Mouse (Mus musculus) lung, postnatal 0 days (tissue): ENCODE data around the gene Ddx5. TPM values are rescaled to one million over a fixed set of nuclear protein-coding genes. Genes with fewer than 3 reads are reported as not detected.
A peak's percentile ranks its signal among the peaks of the same experiment; 100 is the strongest.

Experiments
- ATAC-seq: fragments of 200-750 bp; cut with Nextera tagmentation; 2 replicates; pipeline ENCODE4 v1.8.0; 2017; ENCODE audit warnings: moderate library complexity
- DNase-seq: peaks from one replicate; pipeline ENCODE4 v3.0.0-alpha.2; 2016; ENCODE audit warnings: low spot score
- H3K27ac ChIP-seq: fragments of 300-500 bp; sonication (generic); 2 replicates; pipeline ENCODE4 v1.5.1; 2014; ENCODE audit warnings: antibody characterized with exemption, mild to moderate bottlenecking, low read length, mixed read lengths
- H3K27me3 ChIP-seq: fragments of 300-500 bp; sonication (generic); replicated peaks from 2 replicates; pipeline ENCODE4 v1.6.1; 2014; ENCODE audit warnings: low read length, mixed read lengths; ENCODE audit not compliant: insufficient read depth
- H3K36me3 ChIP-seq: fragments of 300-500 bp; sonication (generic); 2 replicates; pipeline ENCODE4 v1.6.1; 2014; ENCODE audit warnings: low read length, mixed read lengths; ENCODE audit not compliant: insufficient read depth
- H3K4me1 ChIP-seq: fragments of 300-500 bp; sonication (generic); 2 replicates; pipeline ENCODE4 v1.6.1; 2014; ENCODE audit warnings: antibody characterized with exemption, low read depth, low read length, mixed read lengths; ENCODE audit not compliant: insufficient read depth
- H3K4me2 ChIP-seq: fragments of 300-500 bp; sonication (generic); replicated peaks from 2 replicates; pipeline ENCODE4 v1.6.1; 2014; ENCODE audit warnings: low read depth, mild to moderate bottlenecking, low read length, moderate library complexity, mixed read lengths
- H3K4me3 ChIP-seq: fragments of 300-500 bp; sonication (generic); 2 replicates; pipeline ENCODE4 v1.5.1; 2014; ENCODE audit warnings: low read depth, low read length
- H3K9ac ChIP-seq: fragments of 300-500 bp; sonication (generic); replicated peaks from 2 replicates; pipeline ENCODE4 v1.6.1; 2014; ENCODE audit warnings: low read depth, mild to moderate bottlenecking
- H3K9me3 ChIP-seq: fragments of 300-500 bp; sonication (generic); 2 replicates; pipeline ENCODE4 v1.6.1; 2016; ENCODE audit warnings: low read length, mixed read lengths
- CTCF ChIP-seq: IDR thresholded peaks from 2 replicates; pipeline ENCODE4 v1.5.1; 2016; ENCODE audit warnings: antibody characterized with exemption, mild to moderate bottlenecking
- EP300 ChIP-seq: IDR thresholded peaks from 2 replicates; pipeline ENCODE4 v1.6.1; 2016; ENCODE audit warnings: antibody characterized with exemption, mild to moderate bottlenecking, control low read depth
- WGBS: fragments of 180-500 bp; shearing (Covaris S2); extraction: QIAGEN DNeasy Blood & Tissue Kit; methylation state at CpG from one replicate; pipeline ENCODE4 v1.1.7; 2014; 5-methylcytosine and 5-hydroxymethylcytosine counted together
- polyA plus RNA-seq: library from polyadenylated mRNA; unstranded; fragments of >200 nt; fragmentation: Nextera tagmentation; extraction: Ambion mirVana; gene quantifications from 2 replicates; pipeline ENCODE4 v1.2.1, GENCODE M21; 2015

Ddx5 gene
- polyA plus RNA-seq, 1 experiment from 2014 or later, result 296 TPM

- no peak overlapping the region for H3K9ac ChIP-seq
- no peak overlapping the region for H3K4me3 ChIP-seq
- 65% methylated on average over 9 of the region's 9 CpGs for WGBS
- DNase-seq, result no peak
- peaks cover 1% of the 10 kb centered on the region; the same call in 1 of the 2 replicates for H3K36me3 ChIP-seq
- H3K27me3 ChIP-seq, result no peaks in the 10 kb centered on the region
- ATAC-seq, result no peak
- no peak for TF ChIP-seq CTCF
- TF ChIP-seq EP300, result no peak
- peak overlapping the region; percentile 77 for H3K27ac ChIP-seq
- no peak overlapping the region for H3K4me2 ChIP-seq
- peaks cover 6% of the 10 kb centered on the region; the same call in 1 of the 2 replicates for H3K4me1 ChIP-seq
- H3K9me3 ChIP-seq, result no peaks in the 10 kb centered on the region
Measured at GRCm38 (mm10) chr11:106762800-106763185, 26.2 kb downstream of the Ddx5 start.

DNA sequence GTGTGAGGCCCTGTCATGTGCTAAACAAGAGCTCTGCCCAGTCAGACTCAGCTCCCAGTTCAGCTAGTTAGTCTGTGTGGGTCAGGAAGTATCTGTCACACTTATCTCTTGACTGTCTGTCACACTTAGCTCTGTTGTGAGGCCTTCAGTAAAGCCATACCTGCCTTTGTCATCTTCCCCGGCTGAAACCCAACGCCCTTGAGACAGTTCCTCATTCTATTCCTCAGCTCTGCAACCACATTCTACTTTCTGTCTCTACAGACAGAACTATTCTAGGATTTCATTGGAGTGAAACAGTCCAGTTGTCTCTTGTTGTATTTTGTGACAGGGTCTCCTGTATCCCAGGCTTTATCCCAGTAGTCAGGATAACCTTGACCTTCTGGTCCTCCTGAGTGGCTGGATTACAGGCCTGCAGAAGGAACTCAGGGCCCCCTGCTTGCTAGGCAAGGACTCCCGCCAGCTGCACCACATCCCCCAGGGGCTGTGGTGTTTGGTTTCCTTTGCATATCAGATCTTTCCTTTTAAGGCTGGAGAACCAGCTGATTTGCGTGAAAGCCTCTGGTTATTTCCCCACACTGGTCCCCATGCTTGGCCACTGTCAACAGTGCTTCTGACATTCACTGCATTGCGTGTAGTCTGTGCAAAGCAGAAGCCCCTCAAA is 26.7 kb downstream of the Ddx5 start:
- ATAC-seq (peak; percentile 92), DNase-seq (peak; percentile 91)
- H3K36me3 ChIP-seq, result no peaks in the 10 kb centered on the region
- H3K4me1 ChIP-seq, result peaks cover 6% of the 10 kb centered on the region; the same call in 1 of the 2 replicates
- H3K4me2 ChIP-seq, result no peak overlapping the region
- TF ChIP-seq CTCF (no peak), EP300 (no peak)
- H3K27me3 ChIP-seq, result no peaks in the 10 kb centered on the region
- no peak overlapping the region for H3K4me3 ChIP-seq
- H3K27ac ChIP-seq, result peak overlapping the region; percentile 77
- H3K9me3 ChIP-seq, result no peaks in the 10 kb centered on the region
- H3K9ac ChIP-seq, result no peak overlapping the region
- 32% methylated on average over 5 of the region's 5 CpGs for WGBS

GRCm38 (mm10) chr11:106760511-106760910 is 28.5 kb downstream of the Ddx5 start:
- ATAC-seq (no peak), DNase-seq (no peak)
- H3K4me1 ChIP-seq, result peaks cover 6% of the 10 kb centered on the region; the same call in 1 of the 2 replicates
- H3K27ac ChIP-seq, result no peak overlapping the region
- 95% methylated on average over 5 of the region's 5 CpGs for WGBS
- no peaks in the 10 kb centered on the region for H3K27me3 ChIP-seq
- no peak overlapping the region for H3K4me2 ChIP-seq
- H3K36me3 ChIP-seq, result no peaks in the 10 kb centered on the region
- TF ChIP-seq EP300, result no peak
- no peak for TF ChIP-seq CTCF
- no peak overlapping the region for H3K9ac ChIP-seq
- no peaks in the 10 kb centered on the region for H3K9me3 ChIP-seq
- no peak overlapping the region for H3K4me3 ChIP-seq

DNA sequence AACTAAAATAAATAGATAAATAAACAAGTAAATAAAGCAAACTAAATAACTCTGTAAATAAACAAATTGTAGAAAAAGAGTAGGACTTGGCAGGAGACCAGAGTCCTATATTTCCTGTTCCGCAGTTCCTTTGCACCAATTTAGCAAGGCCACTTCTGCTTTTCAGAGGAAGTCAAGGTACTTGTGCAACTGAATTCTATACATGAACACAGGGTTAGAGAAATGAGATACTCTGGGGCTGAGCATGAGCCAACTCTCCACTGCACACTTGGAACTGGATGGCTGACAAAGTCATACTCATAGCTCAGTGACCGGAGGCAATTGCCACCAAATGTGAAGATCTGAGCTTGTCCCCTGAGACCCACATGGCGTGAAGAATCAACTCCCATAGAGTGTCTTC is 30.0 kb downstream of the Ddx5 start:
- no peak for TF ChIP-seq EP300
- no peak for TF ChIP-seq CTCF
- no peaks in the 10 kb centered on the region for H3K27me3 ChIP-seq
- ATAC-seq (no peak), DNase-seq (peak; percentile 38)
- no peak overlapping the region for H3K4me3 ChIP-seq
- no peaks in the 10 kb centered on the region for H3K9me3 ChIP-seq
- no peaks in the 10 kb centered on the region for H3K36me3 ChIP-seq
- no peak overlapping the region for H3K4me2 ChIP-seq
- H3K9ac ChIP-seq, result no peak overlapping the region
- H3K4me1 ChIP-seq, result peaks cover 6% of the 10 kb centered on the region; the same call in 1 of the 2 replicates
- 79% methylated on average over 3 of the region's 3 CpGs for WGBS
- no peak overlapping the region for H3K27ac ChIP-seq

DNA sequence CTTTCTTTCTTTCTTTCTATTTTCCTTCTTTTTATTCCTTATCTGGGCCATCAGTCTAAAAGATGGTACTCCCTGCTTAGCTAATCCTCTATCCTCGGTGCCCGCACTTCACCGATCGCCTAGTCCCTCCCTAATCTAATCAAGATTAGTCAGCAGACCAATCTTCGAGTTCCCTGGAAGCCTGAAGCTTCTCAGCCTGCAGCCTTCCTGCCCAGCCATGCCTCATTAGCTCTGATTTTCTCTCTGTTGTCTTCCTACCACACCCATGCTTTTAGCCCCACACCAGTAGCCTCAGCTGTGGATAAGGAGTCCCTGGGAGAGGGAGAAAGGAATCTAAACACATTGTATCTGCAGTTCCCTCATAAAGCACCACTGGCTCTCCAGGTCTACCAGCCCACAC is 33.4 kb downstream of the Ddx5 start:
- no peak for DNase-seq
- H3K4me1 ChIP-seq, result no peaks in the 10 kb centered on the region
- H3K4me2 ChIP-seq, result no peak overlapping the region
- no peak for ATAC-seq
- no peak overlapping the region for H3K9ac ChIP-seq
- no peaks in the 10 kb centered on the region for H3K27me3 ChIP-seq
- no peak overlapping the region for H3K4me3 ChIP-seq
- no peak for TF ChIP-seq EP300
- no peak for TF ChIP-seq CTCF
- no peaks in the 10 kb centered on the region for H3K9me3 ChIP-seq
- no peaks in the 10 kb centered on the region for H3K36me3 ChIP-seq
- H3K27ac ChIP-seq, result no peak overlapping the region
- 58% methylated on average over 5 of the region's 5 CpGs for WGBS

DNA sequence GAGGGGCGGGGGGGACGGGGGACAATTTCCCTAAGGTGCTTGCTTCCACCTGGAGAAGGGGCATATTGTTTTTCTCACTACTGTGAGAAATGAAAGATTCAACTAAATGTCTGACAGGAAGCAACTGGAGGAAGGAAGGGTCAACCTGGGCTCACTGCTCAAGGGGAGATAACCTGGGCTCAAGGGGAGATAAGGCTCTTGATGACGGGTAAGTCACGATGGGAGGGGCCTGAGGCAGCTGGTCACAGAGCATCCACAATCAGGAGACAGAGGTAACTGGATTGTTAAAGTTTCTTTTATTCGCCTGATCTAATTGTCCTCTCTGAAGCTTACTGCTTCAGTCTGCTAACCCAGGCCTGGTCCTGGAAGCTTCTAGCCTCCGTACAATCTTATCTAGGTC is 35.7 kb downstream of the Ddx5 start:
- WGBS, result 63% methylated on average over 6 of the region's 6 CpGs
- no peak overlapping the region for H3K27ac ChIP-seq

More for the DNA sequence above, 35.7 kb downstream of the Ddx5 start:
- H3K9me3 ChIP-seq, result no peaks in the 10 kb centered on the region
- no peak for DNase-seq
- H3K9ac ChIP-seq, result no peak overlapping the region
- no peak overlapping the region for H3K4me2 ChIP-seq
- no peaks in the 10 kb centered on the region for H3K36me3 ChIP-seq
- H3K4me3 ChIP-seq, result no peak overlapping the region
- H3K4me1 ChIP-seq, result no peaks in the 10 kb centered on the region
- no peaks in the 10 kb centered on the region for H3K27me3 ChIP-seq
- TF ChIP-seq CTCF (no peak), EP300 (no peak)
- no peak for ATAC-seq
